Mouse (Mus musculus): ENCODE measurements around the gene Chmp6.
A peak's percentile ranks its signal among the peaks of the same experiment; 100 is the strongest.

The Chmp6 gene

DNA sequence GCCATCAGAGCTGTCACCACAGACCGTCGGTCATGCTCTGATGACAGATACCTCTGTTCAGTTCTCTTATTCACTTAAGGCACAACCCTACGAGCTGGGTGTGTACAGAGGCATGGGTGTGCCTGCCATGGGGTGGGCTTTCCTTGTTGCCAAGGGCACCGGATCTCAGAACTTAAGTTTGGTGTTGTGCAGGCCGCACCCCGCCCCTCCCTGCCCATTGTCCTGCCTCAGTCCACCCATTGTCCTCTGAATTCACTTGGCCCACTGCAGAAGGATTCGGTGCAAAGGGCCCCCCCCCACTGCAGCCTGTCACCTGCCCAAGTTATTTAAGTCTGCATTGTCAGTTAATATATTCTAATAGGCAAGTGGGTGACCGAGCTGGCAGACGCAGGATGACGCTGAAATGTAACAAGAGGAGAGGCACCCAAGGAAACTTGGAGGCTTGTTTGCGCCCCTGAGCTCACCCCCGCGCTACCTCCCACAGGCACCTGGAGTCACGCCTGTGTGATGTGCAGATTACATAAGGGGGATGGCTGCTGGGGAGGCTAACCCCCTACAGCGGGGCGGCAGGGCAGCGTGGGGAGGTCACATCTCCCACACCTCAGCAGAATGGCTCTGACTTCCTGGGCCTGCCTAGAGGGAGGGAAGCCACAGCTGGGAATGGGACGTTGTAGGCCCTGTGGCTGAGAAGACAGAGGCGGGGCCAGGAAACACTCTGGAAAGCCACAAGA, 24.7 kb downstream of the Chmp6 start:
- peak; percentile 53 for DNase-seq

DNA sequence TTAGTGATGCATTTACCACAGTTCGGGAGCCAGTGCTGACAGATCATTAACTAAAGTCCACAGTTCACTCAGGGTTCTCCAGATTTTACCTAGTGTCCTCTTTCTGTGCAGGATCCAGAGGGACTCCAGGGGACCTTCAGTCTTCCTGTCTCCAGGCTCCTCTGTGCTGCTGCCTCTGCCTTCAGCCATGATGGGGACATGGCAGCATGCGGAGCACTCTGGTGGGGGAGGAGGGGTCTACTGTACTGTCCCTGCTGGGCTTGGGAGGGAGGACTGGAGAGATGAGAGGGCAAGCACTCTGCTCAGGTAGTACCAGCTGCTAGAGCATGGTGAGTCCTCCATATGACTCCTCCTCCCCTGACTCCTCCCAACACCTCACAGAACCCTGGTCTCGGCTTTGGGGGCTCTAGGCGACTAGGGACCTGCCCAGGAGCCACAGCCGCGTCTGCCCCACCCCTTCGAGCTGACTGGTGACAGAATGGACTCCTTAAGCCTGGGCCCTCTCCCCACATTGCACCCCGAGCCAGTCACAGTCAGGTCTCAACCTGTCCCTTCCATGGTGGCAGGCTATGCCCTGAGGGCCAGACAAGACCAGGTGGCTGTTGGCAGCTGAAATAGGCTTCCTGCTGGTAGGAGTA, 26.0 kb downstream of the Chmp6 start:
- no peak for DNase-seq

DNA sequence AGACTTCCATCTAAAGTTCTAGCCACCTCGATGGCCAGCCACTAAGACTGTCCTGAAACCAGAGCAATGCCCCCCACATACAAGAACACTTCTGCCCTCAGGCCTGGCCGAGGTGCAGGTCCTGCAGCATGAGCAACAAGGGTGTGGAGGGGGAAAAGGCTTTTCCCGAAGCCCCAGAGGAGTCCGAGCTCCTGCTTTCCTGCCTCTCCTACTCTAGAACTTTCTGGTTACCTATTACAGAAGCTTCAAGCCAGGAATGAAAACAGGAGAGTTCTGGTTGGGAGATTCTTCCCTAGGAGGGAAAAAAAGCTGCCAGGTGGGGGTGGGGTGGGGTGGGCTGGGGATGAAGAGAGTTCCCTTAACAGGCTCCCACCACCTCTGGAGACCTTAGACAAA, 26.5 kb downstream of the Chmp6 start:
- DNase-seq, result no peak

DNA sequence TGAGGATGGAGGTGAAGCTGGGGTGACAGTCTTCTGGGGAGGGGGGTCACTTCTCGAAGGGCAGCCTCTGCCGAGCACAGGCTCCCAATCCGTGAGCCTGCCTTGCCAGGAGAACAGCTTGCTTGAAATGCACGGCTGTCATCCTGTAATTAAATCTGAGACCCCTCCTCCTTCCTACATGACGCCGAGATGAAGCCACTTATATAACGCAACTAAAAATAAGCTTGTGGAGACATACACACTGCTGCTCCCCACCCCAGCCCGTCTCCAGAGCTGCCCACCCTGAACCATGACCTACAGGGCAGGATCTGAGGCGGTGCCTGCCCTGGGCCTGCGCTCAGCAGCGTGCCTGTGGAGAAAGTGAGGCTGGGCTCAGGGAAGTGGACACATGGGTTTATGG, 26.9 kb downstream of the Chmp6 start:
- no peak for DNase-seq

DNA sequence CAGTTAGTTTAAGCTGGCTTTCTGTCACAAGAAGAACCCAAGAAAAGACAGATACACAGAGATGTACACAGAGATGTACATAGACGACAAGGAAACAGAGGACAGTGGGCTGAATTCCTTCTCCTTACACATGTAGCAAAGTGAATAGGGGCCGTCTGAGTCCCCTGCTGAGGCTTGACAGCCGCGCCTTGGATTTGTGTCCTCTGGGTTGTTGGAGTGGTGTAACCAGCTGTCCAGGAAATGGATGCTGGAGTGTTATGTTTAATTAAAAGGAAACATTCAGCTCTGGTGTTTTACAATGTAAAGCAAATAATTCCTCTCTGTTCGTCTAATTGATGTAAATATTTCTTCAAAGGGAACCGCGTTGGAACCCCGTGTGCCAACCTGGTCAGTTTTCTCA, 28.6 kb downstream of the Chmp6 start:
- no peak for DNase-seq

DNA sequence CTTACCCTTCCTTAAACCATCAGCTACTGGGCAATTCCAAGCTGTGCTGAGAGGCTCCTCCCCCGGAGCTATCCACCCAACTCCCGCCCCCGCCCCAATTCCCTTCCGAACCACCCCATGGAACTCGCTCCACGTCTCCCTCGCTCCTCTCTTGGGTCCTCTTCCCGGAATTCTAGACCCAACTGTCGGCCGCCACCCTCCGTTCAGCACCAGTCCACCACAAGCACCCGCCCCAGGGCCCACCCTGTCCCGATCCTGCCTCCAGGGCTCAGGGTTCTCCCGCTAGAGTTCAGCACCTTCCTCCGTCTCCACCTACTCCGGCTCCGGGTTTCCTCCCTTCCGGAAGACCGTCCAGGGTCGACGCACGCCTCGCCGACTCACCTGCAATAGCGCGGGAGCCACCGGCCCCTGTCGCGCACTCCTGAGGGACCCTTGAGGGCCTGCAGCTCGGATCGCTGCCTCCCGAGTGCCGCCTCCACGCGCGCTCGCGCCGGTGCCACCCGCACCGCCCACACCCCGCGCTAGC, 29.0 kb downstream of the Chmp6 start:
- DNase-seq, result no peak

DNA sequence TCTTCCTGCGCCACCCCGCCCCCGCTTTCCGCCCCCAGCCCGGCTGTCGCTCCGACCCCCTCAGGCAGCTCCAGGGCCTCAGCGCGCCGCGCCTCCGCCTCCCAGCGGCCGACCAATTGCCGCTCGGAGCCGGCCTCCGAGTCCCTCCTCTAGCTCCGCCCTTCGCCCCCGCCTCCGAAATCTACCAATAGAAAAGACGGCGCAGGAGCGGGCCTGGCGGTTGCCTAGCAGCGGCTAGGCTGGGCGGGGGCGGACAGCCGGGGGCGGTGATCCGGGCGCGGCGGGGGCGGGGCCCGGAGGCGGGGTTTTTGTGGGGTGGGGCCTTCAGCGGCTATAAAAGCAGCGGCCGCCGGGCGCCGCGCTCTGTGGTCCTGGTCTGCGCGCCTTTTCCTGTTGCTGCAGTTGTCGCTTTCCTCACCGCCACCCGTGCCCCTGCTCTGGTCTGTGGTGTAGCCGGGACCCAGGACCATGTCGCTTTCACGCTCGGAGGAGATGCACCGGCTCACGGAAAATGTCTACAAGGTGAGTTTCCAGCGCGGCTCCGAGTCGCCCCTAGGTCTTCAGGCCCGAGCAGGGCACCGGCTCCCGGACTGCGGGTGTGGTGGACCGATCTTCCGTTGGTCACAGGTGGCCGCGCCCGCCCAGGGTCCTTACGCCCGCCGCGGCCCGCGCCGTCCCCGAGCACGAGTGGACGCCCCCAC, 29.6 kb downstream of the Chmp6 start, which contains the start of gene Baiap2:
Gene Baiap2, plus strand, starts transcription at position 37 of the 701 bp plus-strand sequence.
- DNase-seq, result peak; percentile 100

DNA sequence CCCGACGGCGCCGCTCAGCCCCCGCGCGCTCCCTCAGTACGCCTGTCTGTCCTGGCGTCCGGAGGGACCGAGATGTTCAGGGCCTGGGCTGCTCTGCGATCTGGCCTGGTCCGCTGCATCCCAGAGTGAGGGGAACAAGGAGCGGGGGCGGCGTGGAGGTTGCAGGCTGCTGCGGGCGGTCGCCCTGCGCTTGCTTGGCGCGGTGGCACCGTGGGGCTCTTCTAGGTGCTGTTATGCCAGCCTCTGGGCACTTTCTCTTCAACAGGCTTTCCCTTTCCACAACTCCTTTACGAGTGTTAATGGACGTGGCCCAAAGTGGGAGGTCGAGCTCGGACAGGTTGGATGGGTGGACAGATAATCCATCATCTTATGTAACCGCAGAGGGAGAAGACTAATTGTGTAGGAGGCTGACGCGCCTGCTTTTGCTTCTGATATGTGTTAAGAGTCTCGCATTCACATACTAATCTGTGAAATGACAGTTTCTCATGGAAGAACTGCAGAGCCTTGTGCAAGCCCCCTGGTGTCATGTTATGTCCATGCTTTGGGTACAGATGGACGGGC, 30.3 kb downstream of the Chmp6 start:
- peak; percentile 71 for DNase-seq

DNA sequence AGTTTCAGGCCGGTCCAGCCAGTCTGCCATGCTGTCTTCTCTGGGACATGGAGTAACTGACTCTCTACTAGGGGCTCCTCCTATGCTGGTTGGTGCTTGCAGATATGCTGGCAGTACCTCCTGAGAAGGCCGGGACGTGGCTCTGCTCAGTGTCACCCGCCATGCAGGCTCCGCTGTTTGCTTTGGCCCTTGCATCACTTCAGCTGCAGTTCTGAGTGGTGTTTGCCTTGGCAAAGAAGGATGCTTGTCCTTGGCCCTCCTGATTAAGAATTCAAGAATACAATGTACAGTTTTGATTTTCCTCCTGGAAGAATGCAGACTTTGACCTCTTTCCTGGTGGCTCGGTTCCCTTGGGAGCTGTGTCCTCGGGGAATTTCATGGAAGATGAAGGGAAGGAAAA, 32.1 kb downstream of the Chmp6 start:
- DNase-seq, result no peak

DNA sequence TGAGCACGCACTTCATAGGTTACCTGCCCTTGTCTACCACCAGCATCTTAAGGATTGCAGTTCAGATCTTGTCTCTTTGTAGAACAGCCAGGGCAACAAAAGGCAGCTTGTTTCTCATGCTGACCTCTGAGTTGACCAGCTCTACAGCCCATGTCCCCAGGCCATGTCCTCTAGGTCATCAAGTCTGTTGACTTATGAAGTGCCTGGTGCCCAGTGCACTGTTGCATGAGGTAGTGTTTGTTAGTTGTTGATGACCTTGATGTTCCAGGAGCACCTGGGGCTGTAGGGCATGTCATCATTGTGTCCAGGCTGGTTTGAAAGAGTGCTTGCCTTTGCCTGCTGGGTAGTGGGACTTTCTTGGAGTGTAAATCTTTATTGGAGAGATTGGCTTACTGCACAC, 34.2 kb downstream of the Chmp6 start:
- DNase-seq, result no peak

DNA sequence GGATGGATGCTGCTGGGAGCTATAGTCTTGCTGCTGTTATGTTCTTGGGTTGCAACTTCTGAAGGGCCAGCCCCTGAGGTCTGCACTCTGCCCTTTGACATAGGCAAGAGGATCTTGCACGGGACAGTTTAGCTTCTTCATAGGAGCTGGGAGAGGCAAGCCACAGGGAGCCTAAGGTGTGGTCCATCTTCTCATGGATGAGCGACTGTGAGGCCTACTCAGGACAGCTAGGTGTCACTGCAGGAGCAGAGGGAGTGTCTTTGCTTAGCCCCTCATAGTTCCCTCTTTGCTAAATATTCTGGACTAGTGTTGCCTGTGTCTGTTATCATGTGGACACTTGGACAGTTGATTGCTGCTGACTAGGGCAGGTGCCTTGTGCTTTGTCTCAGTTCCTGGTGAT, 34.7 kb downstream of the Chmp6 start:
- DNase-seq, result no peak

DNA sequence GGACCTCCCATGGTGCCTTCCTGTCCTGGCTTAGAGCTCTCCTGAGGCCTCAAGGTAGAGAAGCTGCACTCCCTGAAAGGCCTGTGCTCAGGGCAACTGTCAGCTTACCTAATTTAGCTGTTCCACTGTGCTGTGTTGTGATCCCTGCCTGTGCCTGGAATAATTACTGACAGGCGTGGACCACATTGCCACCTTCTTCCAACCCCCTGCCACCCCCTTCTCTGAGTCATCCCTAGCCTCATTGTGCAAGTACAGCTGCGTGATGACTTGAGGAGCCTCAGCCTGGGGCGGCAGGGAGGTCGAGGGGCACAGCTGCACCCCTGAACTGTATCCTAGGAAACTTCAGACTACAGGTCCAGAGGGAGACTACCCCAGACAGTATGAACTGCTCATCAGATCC, 35.1 kb downstream of the Chmp6 start:
- DNase-seq, result no peak

DNA sequence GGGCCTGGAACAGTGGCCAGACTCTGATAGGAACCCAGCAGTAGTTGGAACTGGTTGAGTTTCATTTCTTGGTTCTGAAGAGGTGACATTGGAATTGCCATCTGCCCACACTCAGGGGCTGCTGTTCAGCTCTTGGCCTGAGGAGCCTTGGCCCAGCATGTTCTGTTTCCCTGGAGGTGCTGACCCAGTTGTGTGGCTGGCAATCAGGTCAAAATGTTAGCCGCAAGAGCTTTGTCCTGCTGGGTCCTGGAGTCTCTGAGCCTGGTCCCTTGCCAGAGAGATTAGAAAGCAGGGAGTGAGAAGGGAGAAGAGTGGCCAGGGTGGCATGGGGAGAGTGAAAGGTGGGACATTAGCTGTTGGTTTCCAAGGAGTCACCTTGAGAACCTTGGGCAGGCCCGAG, 35.6 kb downstream of the Chmp6 start:
- DNase-seq, result no peak

DNA sequence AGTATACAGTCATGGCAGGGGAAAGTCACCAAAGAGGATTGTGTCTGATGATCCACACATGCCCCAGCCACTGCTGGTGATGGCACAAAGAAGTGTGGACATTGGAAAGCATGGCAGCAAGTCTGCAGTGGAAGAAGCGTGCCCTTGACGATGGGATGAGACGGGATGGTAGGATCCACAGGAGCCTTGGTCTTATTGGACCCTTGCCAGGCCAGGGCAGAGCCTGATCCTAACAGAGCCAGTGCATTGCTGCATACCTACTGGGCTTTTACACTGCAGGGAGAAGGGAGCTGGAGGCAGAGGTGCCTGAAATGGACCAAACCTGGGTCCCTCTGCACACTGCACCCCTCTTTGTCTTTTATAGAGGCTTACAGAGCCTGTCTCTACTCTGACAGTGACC, 37.3 kb downstream of the Chmp6 start:
- DNase-seq, result no peak

DNA sequence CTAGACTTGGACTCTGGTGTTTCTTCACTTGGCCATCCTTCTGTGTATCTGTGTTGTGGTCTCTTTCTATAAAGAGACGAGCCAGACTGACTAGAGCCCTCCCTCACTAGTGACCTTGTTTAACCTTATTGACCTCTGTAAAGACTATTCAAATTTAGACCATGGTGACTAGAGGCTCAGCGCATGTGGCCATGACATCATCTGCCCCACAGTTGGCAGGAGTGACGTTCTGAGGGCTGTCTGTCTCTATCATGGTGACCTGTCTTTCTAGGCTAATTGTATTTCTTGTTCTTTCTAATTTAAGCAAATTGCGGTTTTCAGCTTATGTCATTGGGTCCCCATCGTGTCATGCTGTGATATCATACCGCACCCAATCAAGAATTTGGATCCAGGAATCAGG, 38.1 kb downstream of the Chmp6 start:
- no peak for DNase-seq

DNA sequence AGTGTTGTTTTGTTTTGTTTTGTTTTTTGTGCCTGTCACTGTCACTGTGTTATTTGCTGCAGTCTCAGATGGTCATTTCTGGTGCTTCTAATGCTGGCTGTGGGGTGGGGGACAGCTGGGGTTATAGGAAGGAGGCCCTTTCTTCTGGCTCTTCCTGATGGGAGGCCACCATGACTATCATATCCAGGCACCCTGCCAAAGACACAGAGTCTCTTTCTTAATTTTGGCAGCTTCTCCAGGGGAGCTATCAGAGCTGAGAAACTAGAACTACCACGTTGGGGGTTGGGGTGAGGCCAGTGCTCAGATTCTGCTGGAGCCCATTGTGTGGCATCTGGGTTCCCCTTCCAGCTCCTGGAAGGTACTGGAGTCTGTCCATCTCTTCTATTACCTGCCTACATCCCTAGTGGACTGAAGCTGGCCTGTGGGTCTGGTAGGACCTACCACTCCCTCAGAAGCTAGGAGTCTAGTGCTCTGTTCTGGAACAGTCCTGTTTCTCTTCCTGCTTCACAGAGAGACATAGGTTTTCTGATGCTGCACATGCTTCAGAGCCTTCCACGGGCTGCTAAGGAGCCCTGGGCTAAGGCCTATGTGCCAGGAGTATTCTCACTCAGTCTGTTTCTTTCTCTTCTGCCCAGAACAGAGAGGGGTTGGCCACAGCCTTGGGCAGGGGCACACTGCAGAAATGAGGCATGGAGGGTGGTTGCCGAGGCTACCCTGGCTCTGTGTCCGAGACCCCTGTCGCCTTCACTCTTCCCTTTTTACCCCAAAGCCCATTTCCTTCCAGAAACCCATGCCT, 39.4 kb downstream of the Chmp6 start:
- DNase-seq, result no peak

DNA sequence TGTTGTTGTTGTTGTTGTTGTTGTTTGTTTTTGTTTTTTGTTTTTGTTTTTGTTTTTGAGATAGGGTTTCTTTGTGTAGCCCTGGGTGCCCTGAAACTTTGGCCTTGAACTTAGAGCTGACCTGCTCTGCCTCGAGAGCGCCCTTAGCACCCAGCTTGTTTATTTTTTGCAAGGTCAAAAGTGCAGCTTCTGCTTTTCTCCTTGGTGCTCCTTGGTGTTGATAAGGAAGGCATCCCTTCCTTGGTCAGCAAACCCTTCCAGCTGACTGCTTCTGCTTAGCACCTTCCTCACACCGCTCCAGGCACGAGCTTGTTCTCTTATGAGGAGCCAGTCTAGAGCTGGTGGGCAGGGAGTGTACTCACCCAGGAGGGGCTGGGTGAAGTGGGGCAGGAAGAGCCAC, 41.0 kb downstream of the Chmp6 start:
- no peak for DNase-seq

DNA sequence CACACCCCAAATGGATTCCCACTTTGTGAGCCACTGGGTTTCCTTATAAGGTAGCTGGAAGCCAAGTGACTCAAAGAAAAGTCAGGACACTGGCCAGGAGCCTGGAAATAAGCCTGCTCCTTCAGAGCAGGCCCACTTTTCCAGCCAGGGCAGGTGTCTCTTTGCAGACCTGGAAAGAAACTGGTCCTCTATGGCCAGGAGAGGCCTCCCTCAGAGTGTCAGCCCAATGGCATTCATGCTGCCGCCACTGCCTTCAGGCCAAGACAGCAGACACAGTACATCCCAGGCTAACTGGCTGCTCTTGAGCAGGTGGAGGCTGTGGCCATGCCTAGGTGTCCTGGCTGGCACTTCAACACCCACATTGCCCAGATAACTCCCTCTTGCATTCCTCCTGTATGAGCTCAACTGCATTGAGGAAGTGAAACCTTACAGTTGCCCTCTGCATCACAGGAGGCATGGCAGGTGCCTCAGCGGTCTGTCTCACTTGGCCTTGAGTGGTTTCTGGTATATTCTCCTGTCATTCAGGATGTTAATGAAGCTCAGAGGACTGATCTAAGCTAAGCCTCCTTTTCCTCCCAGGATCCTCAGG, 41.6 kb downstream of the Chmp6 start:
- DNase-seq, result no peak

DNA sequence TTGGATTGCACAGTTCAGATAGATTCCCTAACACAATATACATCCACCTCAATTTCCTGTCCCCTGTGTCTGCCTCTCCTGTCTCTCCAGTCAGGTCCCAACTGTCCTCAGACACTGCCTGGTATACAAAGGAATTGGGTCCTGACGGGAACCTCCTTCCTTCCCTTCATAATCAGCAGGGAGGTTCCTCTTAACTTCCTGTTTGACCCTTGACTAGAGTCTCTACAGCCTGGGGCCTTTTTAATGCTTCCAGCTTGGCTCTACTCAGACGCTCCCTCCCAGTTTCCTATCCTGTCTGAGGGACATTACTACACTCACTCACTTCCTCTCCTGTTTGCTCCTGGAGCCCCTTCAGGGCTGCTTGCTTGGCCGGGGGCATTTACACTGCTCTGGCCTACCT, 42.2 kb downstream of the Chmp6 start:
- no peak for DNase-seq

DNA sequence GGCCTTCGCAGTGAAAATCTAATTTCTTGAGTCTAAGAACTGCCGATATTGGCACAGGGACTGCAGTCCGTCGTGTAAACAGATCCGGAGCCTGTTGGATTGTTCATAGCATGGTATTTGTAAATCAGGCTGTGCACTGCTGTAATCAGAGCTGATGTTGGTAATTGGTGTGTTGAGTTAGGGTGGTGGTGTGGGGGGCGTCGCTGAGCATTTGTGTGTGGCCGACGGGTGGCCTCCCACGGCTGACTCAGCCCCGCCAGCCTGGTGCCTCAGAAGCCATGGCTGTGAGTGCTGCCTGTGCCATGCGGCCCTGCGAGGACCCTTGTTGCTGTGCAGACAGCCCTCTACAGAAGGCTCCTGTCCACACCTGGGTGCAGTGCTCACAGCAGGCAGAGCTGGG, 43.3 kb downstream of the Chmp6 start:
- no peak for DNase-seq

DNA sequence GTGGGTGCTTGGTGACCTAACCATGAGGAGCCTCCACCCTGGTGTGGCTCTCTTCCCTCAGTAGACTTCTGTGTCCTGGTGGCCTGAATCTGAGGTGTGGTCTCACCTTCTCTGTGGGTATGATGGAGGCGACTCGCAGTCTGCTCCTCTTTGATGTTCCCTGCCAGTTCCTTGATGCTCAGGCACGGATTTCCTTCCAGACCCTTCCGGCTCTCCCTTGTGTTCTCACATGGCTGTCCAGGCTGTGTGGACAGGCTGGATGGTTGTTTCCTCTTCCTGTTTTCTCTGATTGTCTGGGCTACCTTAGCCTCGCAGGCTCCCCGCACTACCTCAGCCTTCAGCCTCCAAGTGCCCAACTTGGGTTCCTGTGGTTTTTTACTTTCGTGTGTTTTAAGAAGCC, 45.6 kb downstream of the Chmp6 start:
- DNase-seq, result no peak

DNA sequence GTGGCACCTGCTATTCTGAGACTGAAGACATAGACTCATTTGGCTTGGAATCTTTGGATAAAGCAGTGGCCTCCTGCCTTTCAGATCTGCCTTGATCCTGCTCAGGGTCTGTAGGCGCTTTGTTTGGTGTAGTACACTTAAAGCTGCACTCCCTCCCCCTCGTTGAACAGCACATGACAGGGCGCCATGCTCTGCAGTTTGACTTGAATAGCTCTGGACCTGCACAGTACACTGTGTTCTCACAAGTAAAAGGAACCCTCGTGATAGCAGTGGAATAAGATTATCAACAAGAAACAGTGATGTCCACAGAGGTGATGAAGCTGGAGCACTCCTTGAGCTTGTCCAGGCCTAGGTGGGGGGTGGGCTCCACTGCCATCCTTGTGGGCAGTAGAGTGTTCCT, 46.5 kb downstream of the Chmp6 start:
- DNase-seq, result no peak
